Mouse (Mus musculus) hindlimb bud, embryonic 11.5 days (tissue): ENCODE data around the gene Fgf5.

Source experiments
- DNase-seq: peaks from one replicate; pipeline ENCODE4 v3.0.0-alpha.2; 2012; ENCODE audit warnings: low read depth, low spot score; ENCODE audit errors: extremely low spot score

The Fgf5 gene

GRCm38 (mm10) chr5:98300079-98300478 is 46.1 kb downstream of the Fgf5 start:
- no peak for DNase-seq

GRCm38 (mm10) chr5:98305673-98306072 is 51.7 kb downstream of the Fgf5 start:
- no peak for DNase-seq

- no peak for DNase-seq
Observed at GRCm38 (mm10) chr5:98306528-98306927, 52.5 kb downstream of the Fgf5 start.

- DNase-seq: no peak
Observed at GRCm38 (mm10) chr5:98326625-98327024, 72.6 kb downstream of the Fgf5 start.
